In the genomic region with DNA sequence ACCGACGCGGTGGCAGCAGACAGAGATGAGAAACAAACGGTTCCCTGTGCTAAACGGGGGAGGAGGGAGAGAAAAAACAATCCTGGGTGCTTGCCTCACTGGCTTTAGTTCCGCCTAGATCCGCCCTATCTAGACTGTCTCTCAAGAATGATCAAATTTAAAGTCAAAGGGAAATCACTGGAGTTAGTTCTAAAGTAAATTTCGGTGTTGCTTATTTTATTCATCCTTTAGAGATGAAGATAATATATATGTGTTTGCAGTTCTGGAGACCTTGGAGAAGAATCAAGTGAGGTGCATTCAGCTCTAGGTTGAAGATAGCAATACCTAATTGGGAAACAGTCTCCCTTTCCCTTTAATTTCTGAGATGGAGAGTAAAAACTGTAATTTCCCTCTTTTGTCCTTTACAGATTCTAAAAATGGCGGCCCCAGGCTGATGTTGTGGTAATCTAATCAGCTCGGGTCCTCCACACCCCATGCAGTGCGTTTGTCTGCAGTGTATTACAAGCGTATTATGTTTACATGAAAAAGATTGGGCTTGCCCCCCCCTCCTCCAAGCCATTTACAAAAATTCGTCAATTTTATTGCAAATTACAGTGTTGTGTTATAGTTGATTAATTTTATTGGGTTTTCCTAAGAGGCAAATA, we compare ENCODE assay signal across 8 mouse cellular contexts. TPM values are rescaled to one million over a fixed set of nuclear protein-coding genes. Genes with fewer than 3 reads are reported as not detected.
DNase-seq lines count a peak whose midpoint lies in the region; ATAC-seq lines count a peak whose summit lies in the region.

No protein-coding gene starts in this region.

- ATAC-seq in forebrain, embryonic 12.5 days (ENCODE audit: low FRiP score) = no peak
- no peak for ATAC-seq in liver, embryonic 11.5 days (replicated peaks; ENCODE audit: low FRiP score)

- H3K4me2 ChIP-seq in forebrain, embryonic 12.5 days = peak overlapping the region; percentile 77
- H3K4me2 ChIP-seq in liver, embryonic 11.5 days = peak overlapping the region; percentile 97

- H3K36me3 ChIP-seq in forebrain, embryonic 12.5 days (replicated peaks) = no peaks in the 10 kb centered on the region
- H3K36me3 ChIP-seq in liver, embryonic 11.5 days (ENCODE audit: control insufficient read depth, insufficient read depth, low read length) = no peaks in the 10 kb centered on the region

- DNase-seq in kidney, postnatal 4 days = peak; percentile 27 to 38
- DNase-seq in kidney, postnatal 36 days = no peak
- peak; percentile 83 for DNase-seq in adipocyte (ENCODE audit: low spot score)
- no peak for DNase-seq in liver, embryonic 11.5 days (ENCODE audit: low spot score)
- peak; percentile 67 for DNase-seq in retina, embryonic 14.5 days (ENCODE audit: low spot score)
- DNase-seq in frontal cortex, adult 2 months (ENCODE audit: extremely low spot score in 1 of 2, low spot score in 1 of 2) = no peak
- DNase-seq in urinary bladder, postnatal 10 days (ENCODE audit: low spot score) = no peak

- under 1% methylated on average over 13 of the region's 13 CpGs for WGBS in forebrain, embryonic 12.5 days
- under 1% methylated on average over 13 of the region's 13 CpGs for WGBS in liver, embryonic 11.5 days

- H3K27me3 ChIP-seq in forebrain, embryonic 12.5 days = no peaks in the 10 kb centered on the region
- H3K27me3 ChIP-seq in liver, embryonic 11.5 days (replicated peaks; ENCODE audit: control insufficient read depth, insufficient read depth, low read length) = no peaks in the 10 kb centered on the region

- H3K4me3 ChIP-seq in forebrain, embryonic 12.5 days (replicated peaks) = peak overlapping the region; percentile 92
- H3K4me3 ChIP-seq in liver, embryonic 11.5 days (ENCODE audit: low read depth, low read length) = peak overlapping the region; percentile 99

- H3K4me1 ChIP-seq in forebrain, embryonic 12.5 days = peaks cover 20% of the 10 kb centered on the region; the same call in 1 of the 2 replicates
- peaks cover 3% of the 10 kb centered on the region for H3K4me1 ChIP-seq in liver, embryonic 11.5 days (replicated peaks; ENCODE audit: control insufficient read depth, insufficient read depth, low read length)

- no peaks in the 10 kb centered on the region for H3K9me3 ChIP-seq in forebrain, embryonic 12.5 days
- H3K9me3 ChIP-seq in liver, embryonic 11.5 days (ENCODE audit: control insufficient read depth, low read length) = no peaks in the 10 kb centered on the region

- H3K27ac ChIP-seq in forebrain, embryonic 12.5 days = peak overlapping the region; percentile 100
- H3K27ac ChIP-seq in liver, embryonic 11.5 days (ENCODE audit: low read depth, low read length) = peak overlapping the region; percentile 98

- H3K9ac ChIP-seq in forebrain, embryonic 12.5 days = peak overlapping the region; percentile 99
- H3K9ac ChIP-seq in liver, embryonic 11.5 days (ENCODE audit: low read depth, low read length) = peak overlapping the region; percentile 100

RNA-seq across cellular contexts. Expression of a gene that starts 1.4 kb away (rescaled TPM):
- 138 and 146 TPM in 2 replicates for polyA plus RNA-seq in forebrain, embryonic 12.5 days (2016; fragmentation: Nextera tagmentation; extraction: Ambion mirVana)
- polyA plus RNA-seq in liver, embryonic 11.5 days (2014; fragmentation: Nextera tagmentation; extraction: Ambion mirVana) = 57.7 and 59.5 TPM in 2 replicates
- 49.7 and 51.7 TPM in 2 replicates for polyA plus RNA-seq in frontal cortex, adult 2 months (2012; rRNA removed)

Comparison
In these comparisons a context has a peak if more than half of its experiments do, and no peak if none do; other contexts are left out.
1. DNase-seq: peak in kidney, postnatal 4 days (2 of 2), adipocyte (single experiment) and retina, embryonic 14.5 days (single experiment); none in kidney, postnatal 36 days (0 of 2), liver, embryonic 11.5 days (single experiment), frontal cortex, adult 2 months (0 of 2) and urinary bladder, postnatal 10 days (single experiment).